Mouse (Mus musculus): ENCODE data around the gene Ssbp3. TPM values are rescaled to one million over a fixed set of nuclear protein-coding genes. Genes with fewer than 3 reads are reported as not detected.
A peak's percentile ranks its signal among the peaks of the same experiment; 100 is the strongest.

The Ssbp3 gene
- total and polyA plus RNA-seq, 2 experiments from 2014 or later: 108 to 155 TPM

DNA sequence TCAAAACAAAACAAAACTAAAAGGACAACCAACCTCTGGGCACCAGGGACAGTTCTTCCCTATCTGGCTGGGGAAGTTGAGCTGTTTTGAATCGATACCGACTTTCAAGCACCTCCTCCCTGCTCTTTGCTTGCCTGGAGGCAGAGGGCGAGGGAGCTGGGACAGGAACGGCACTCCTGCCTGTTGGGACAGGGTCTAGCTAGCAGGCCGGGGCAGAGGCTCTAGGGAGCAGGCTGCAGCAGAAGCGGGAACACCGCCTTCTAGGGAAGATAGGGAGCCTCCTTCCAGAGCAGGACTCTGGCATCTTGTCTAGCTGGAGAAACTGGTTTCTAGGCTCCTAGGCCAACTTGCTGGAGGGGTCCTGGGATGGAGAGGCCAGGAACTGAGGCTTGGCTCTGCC is 70.2 kb downstream of the Ssbp3 start:
- 44% methylated on average over 7 of the region's 7 CpGs for WGBS
- no peak for DNase-seq (ENCODE audit: low spot score)
- H3K4me1 ChIP-seq (ENCODE audit: insufficient read depth, low read length): peaks cover 32% of the 10 kb centered on the region

GRCm38 (mm10) chr4:106981385-106982103 is 71.0 kb downstream of the Ssbp3 start:
- Histone ChIP-seq H3K4me3 (ENCODE audit: low read length) (no peak overlapping the region), H3K4me1 (ENCODE audit: insufficient read depth, low read length) (peaks cover 35% of the 10 kb centered on the region), H3K36me3 (ENCODE audit: insufficient read depth, low read length) (no peaks in the 10 kb centered on the region), H3K9ac (replicated peaks; ENCODE audit: low read length) (no peak overlapping the region), H3K9me3 (ENCODE audit: low read length) (no peaks in the 10 kb centered on the region), H3K27ac (no peak overlapping the region), H3K4me2 (ENCODE audit: low read depth, low read length) (no peak overlapping the region), H3K27me3 (ENCODE audit: insufficient read depth, low read length) (no peaks in the 10 kb centered on the region)
- ATAC-seq (peak; percentile 21; the same call in 1 of the 2 replicates), DNase-seq (ENCODE audit: low spot score) (no peak)
- no peak for TF ChIP-seq CTCF (IDR thresholded peaks at IDR 0.05; ENCODE audit: low read depth)
- 86% methylated on average over 7 of the region's 7 CpGs for WGBS

More for the DNA sequence above, 70.2 kb downstream of the Ssbp3 start:
- Histone ChIP-seq H3K4me2 (ENCODE audit: low read depth, low read length) (no peak overlapping the region), H3K4me3 (ENCODE audit: low read length) (no peak overlapping the region), H3K36me3 (ENCODE audit: insufficient read depth, low read length) (no peaks in the 10 kb centered on the region), H3K27me3 (ENCODE audit: insufficient read depth, low read length) (no peaks in the 10 kb centered on the region), H3K9ac (replicated peaks; ENCODE audit: low read length) (no peak overlapping the region), H3K27ac (no peak overlapping the region), H3K9me3 (ENCODE audit: low read length) (no peaks in the 10 kb centered on the region)
- no peak for TF ChIP-seq CTCF (IDR thresholded peaks at IDR 0.05; ENCODE audit: low read depth)
- no peak for ATAC-seq

GRCm38 (mm10) chr4:106982344-106983121 is 72.0 kb downstream of the Ssbp3 start:
- ATAC-seq: no peak
- no peak overlapping the region for H3K4me3 ChIP-seq (ENCODE audit: low read length)
- TF ChIP-seq CTCF (IDR thresholded peaks at IDR 0.05; ENCODE audit: low read depth): no peak
- H3K9me3 ChIP-seq (ENCODE audit: low read length): no peaks in the 10 kb centered on the region
- no peak overlapping the region for H3K27ac ChIP-seq
- H3K27me3 ChIP-seq (ENCODE audit: insufficient read depth, low read length): no peaks in the 10 kb centered on the region
- no peak overlapping the region for H3K9ac ChIP-seq (replicated peaks; ENCODE audit: low read length)
- no peaks in the 10 kb centered on the region for H3K36me3 ChIP-seq (ENCODE audit: insufficient read depth, low read length)
- DNase-seq (ENCODE audit: low spot score): no peak
- peaks cover 29% of the 10 kb centered on the region for H3K4me1 ChIP-seq (ENCODE audit: insufficient read depth, low read length)
- 55% methylated on average over 4 of the region's 4 CpGs for WGBS
- no peak overlapping the region for H3K4me2 ChIP-seq (ENCODE audit: low read depth, low read length)

- 53% methylated on average over 7 of the region's 7 CpGs for WGBS
- H3K36me3 ChIP-seq (ENCODE audit: insufficient read depth, low read length): no peaks in the 10 kb centered on the region
- H3K4me3 ChIP-seq (ENCODE audit: low read length): no peak overlapping the region
- H3K27ac ChIP-seq: 0 out of 2 replicates have a peak overlapping the region, but pooled peaks have one; percentile 15
- TF ChIP-seq CTCF (IDR thresholded peaks at IDR 0.05; ENCODE audit: low read depth): no peak
- no peaks in the 10 kb centered on the region for H3K9me3 ChIP-seq (ENCODE audit: low read length)
- H3K9ac ChIP-seq (replicated peaks; ENCODE audit: low read length): no peak overlapping the region
- no peak overlapping the region for H3K4me2 ChIP-seq (ENCODE audit: low read depth, low read length)
- no peaks in the 10 kb centered on the region for H3K27me3 ChIP-seq (ENCODE audit: insufficient read depth, low read length)
- no peak for DNase-seq (ENCODE audit: low spot score)
- peaks cover 19% of the 10 kb centered on the region for H3K4me1 ChIP-seq (ENCODE audit: insufficient read depth, low read length)
- no peak for ATAC-seq
Measured at GRCm38 (mm10) chr4:106983908-106984515, 73.5 kb downstream of the Ssbp3 start.

DNA sequence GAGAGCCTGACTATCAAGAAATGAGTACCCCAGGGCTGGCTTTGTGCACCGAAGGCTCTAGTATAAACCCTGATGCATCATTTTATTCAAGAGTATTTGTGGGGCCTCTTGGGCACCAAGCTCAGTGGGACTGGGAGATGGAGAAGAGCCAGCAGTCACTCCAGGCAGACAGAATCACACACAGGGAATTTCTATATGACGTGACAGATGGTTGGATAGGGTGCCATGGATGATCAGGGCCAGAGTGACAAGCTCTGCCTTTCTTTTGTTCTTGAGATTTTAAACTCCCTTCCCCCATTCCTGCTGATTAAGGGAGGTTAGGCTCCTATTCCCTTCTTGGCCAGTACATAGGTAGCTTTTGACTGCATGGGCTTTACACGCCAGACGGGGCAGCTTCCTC is 74.8 kb downstream of the Ssbp3 start:
- WGBS: 40% methylated on average over 4 of the region's 4 CpGs
- DNase-seq (ENCODE audit: low spot score) (no peak), ATAC-seq (no peak)
- Histone ChIP-seq H3K4me3 (ENCODE audit: low read length) (no peak overlapping the region), H3K4me1 (ENCODE audit: insufficient read depth, low read length) (peaks cover 18% of the 10 kb centered on the region), H3K9me3 (ENCODE audit: low read length) (no peaks in the 10 kb centered on the region), H3K27me3 (ENCODE audit: insufficient read depth, low read length) (no peaks in the 10 kb centered on the region), H3K4me2 (ENCODE audit: low read depth, low read length) (no peak overlapping the region), H3K36me3 (ENCODE audit: insufficient read depth, low read length) (no peaks in the 10 kb centered on the region), H3K9ac (replicated peaks; ENCODE audit: low read length) (no peak overlapping the region), H3K27ac (no peak overlapping the region)
- TF ChIP-seq CTCF (IDR thresholded peaks at IDR 0.05; ENCODE audit: low read depth): no peak

GRCm38 (mm10) chr4:106985899-106986832 is 75.7 kb downstream of the Ssbp3 start:
- Histone ChIP-seq H3K4me1 (ENCODE audit: insufficient read depth, low read length) (peaks cover 18% of the 10 kb centered on the region), H3K9ac (replicated peaks; ENCODE audit: low read length) (no peak overlapping the region), H3K4me2 (ENCODE audit: low read depth, low read length) (no peak overlapping the region), H3K9me3 (ENCODE audit: low read length) (no peaks in the 10 kb centered on the region), H3K4me3 (ENCODE audit: low read length) (no peak overlapping the region), H3K27me3 (ENCODE audit: insufficient read depth, low read length) (no peaks in the 10 kb centered on the region), H3K36me3 (ENCODE audit: insufficient read depth, low read length) (no peaks in the 10 kb centered on the region), H3K27ac (0 out of 2 replicates have a peak overlapping the region, but pooled peaks have one; percentile 1)
- no peak for DNase-seq (ENCODE audit: low spot score)
- TF ChIP-seq CTCF (IDR thresholded peaks at IDR 0.05; ENCODE audit: low read depth): no peak
- 31% methylated on average over 15 of the region's 15 CpGs for WGBS
- ATAC-seq: no peak

Data from hindbrain, postnatal 0 days (tissue).